Mouse (Mus musculus) forebrain, embryonic 12.5 days (tissue): Measurements from ENCODE around the gene Pole4. TPM values are rescaled to one million over a fixed set of nuclear protein-coding genes. Genes with fewer than 3 reads are reported as not detected.

Experiments
- ATAC-seq: fragments of 200-750 bp; cut with Nextera tagmentation; 2 replicates; pipeline ENCODE4 v1.8.0; 2017; ENCODE audit warnings: moderate TSS enrichment; ENCODE audit not compliant: low FRiP score
- H3K27ac ChIP-seq: fragments of 300-500 bp; sonication (generic); 2 replicates; pipeline ENCODE4 v1.5.1; 2016; ENCODE audit warnings: mild to moderate bottlenecking
- H3K27me3 ChIP-seq: fragments of 300-500 bp; sonication (generic); 2 replicates; pipeline ENCODE4 v1.6.1; 2016; ENCODE audit warnings: mild to moderate bottlenecking
- H3K36me3 ChIP-seq: fragments of 300-500 bp; sonication (generic); replicated peaks from 2 replicates; pipeline ENCODE4 v1.6.1; 2016; ENCODE audit warnings: mild to moderate bottlenecking
- H3K4me1 ChIP-seq: fragments of 300-500 bp; sonication (generic); 2 replicates; pipeline ENCODE4 v1.6.1; 2016
- H3K4me2 ChIP-seq: fragments of 300-500 bp; sonication (generic); 2 replicates; pipeline ENCODE4 v1.6.1; 2016; ENCODE audit warnings: mild to moderate bottlenecking, moderate library complexity
- H3K4me3 ChIP-seq: fragments of 300-500 bp; sonication (generic); replicated peaks from 2 replicates; pipeline ENCODE4 v1.5.1; 2016; ENCODE audit warnings: mild to moderate bottlenecking
- H3K9ac ChIP-seq: fragments of 300-500 bp; sonication (generic); 2 replicates; pipeline ENCODE4 v1.6.1; 2016; ENCODE audit warnings: mild to moderate bottlenecking
- H3K9me3 ChIP-seq: fragments of 300-500 bp; sonication (generic); 2 replicates; pipeline ENCODE4 v1.6.1; 2016
- WGBS: fragments of 180-500 bp; shearing (Covaris S2); methylation state at CpG from one replicate; pipeline ENCODE4 v1.1.7; 2016; 5-methylcytosine and 5-hydroxymethylcytosine counted together
- polyA plus RNA-seq: library from polyadenylated mRNA; unstranded; fragments of >200 nt; fragmentation: Nextera tagmentation; extraction: Ambion mirVana; gene quantifications from 2 replicates; pipeline ENCODE4 v1.2.1, GENCODE M21; 2016

The Pole4 gene
- polyA plus RNA-seq, 1 experiment from 2014 or later = 91.2 TPM

DNA sequence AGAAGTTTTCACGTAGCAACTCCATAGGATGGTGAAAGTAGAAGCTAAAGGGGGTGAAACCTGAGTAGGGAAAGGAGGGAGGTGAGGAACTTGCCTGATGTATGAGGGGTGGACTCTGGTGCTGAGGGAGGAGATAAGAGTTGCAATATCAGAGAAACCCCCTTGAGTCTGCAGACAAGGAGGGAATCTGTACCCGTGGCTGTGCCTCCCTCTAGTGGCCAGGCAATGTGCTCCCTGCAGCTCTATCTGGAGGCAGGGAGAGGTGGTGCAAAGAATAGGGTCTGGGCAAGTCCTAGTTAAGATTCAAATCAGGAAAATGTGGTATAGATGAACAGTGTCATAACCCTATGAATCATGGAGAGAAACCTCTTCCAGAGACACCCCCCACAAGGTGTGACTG, 101.5 kb downstream of the Pole4 start:
- no peak overlapping the region for H3K9ac ChIP-seq
- WGBS = 51% methylated on average over 2 of the region's 2 CpGs
- ATAC-seq = no peak

DNA sequence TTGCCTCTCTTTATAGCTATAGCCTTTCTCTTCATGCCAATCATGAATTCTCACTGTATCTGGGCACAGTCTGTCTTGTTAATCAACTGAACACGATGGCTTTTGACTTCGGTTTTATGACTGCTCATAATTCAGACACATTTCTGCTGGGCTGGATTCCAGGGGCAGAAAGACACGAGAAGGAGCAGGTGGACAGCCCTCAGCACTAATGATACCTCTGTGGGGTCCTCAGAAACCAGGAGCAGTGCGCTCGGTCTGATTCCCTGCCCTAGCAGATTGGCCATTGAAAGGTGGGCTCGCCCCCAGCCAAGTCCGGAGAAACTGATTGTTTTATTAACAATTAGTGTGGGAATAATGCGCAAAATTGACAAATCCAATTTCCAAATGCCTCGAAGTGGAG, 101.9 kb downstream of the Pole4 start:
- Histone ChIP-seq H3K27ac (no peak overlapping the region), H3K36me3 (no peaks in the 10 kb centered on the region), H3K9ac (no peak overlapping the region), H3K9me3 (no peaks in the 10 kb centered on the region), H3K4me1 (0 out of 2 replicates have a peak, but pooled peaks cover 6% of the 10 kb centered on the region), H3K4me2 (no peak overlapping the region), H3K27me3 (peaks cover 3% of the 10 kb centered on the region; the same call in 1 of the 2 replicates), H3K4me3 (no peak overlapping the region)
- no peak for ATAC-seq
- WGBS = 89% methylated on average over 9 of the region's 9 CpGs

More for the DNA sequence above, 101.5 kb downstream of the Pole4 start:
- H3K4me2 ChIP-seq = no peak overlapping the region
- H3K4me1 ChIP-seq = 0 out of 2 replicates have a peak, but pooled peaks cover 6% of the 10 kb centered on the region
- H3K36me3 ChIP-seq = no peaks in the 10 kb centered on the region
- no peaks in the 10 kb centered on the region for H3K9me3 ChIP-seq
- no peak overlapping the region for H3K27ac ChIP-seq
- peaks cover 3% of the 10 kb centered on the region; the same call in 1 of the 2 replicates for H3K27me3 ChIP-seq
- H3K4me3 ChIP-seq = no peak overlapping the region

DNA sequence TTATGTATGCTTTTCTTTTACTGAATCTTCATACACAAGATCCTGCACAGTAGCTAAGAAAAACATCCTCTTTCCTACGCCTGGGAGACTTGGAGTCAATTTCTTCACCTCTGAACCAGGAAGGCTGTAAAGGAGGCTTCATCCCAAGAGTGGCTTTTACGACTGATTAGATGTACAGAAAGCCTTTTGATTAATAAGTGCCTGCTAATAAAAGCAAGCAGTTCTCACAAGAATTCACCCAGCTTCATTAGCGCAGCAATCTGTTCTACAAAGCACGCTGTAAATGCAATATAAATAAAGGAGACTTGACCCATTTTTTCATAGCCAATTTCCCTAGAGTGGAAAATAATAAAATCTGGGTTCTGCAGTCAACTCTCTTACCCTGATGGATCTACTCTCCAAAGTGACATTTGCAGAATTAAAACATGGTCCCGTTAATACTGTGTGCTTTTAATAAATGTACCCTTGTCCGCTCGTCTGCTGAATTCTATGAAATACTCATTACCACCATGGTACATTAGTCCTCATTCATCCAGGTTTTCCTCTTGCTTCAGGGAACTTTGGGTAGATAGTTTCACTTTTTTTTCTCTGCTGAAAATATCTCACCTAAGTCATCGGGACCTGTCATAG, 109.6 kb downstream of the Pole4 start:
- Histone ChIP-seq H3K4me1 (no peaks in the 10 kb centered on the region), H3K27ac (no peak overlapping the region), H3K9me3 (peaks cover 3% of the 10 kb centered on the region; the same call in 1 of the 2 replicates), H3K36me3 (no peaks in the 10 kb centered on the region), H3K4me3 (no peak overlapping the region), H3K27me3 (no peaks in the 10 kb centered on the region; the same call in 1 of the 2 replicates), H3K4me2 (no peak overlapping the region), H3K9ac (no peak overlapping the region)
- 49% methylated on average over 8 of the region's 8 CpGs for WGBS
- no peak for ATAC-seq

DNA sequence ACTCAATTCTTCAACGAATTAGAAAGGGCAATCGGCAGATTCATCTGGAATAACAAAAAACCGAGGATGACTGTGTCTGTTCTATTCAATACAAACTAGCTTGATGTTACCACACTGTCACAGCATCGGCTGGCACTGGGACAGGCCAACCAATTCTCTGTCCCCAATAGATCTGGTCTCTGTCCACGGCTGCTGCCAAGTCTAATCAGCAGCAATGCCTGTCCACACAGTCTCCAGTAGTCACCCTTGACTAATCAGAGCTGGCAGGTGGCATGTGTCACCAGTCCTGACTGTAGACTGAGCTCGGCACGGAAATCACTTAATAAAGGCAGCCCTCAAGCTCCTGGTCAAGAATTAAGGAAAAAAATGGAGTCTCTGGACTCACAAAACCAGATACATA, 115.8 kb downstream of the Pole4 start:
- no peaks in the 10 kb centered on the region for H3K4me1 ChIP-seq
- no peaks in the 10 kb centered on the region; the same call in 1 of the 2 replicates for H3K27me3 ChIP-seq
- H3K4me2 ChIP-seq = no peak overlapping the region
- H3K4me3 ChIP-seq = no peak overlapping the region
- no peak overlapping the region for H3K27ac ChIP-seq
- no peaks in the 10 kb centered on the region for H3K36me3 ChIP-seq
- no peak overlapping the region for H3K9ac ChIP-seq
- no peaks in the 10 kb centered on the region for H3K9me3 ChIP-seq
- ATAC-seq = no peak
- WGBS = 88% methylated on average over 7 of the region's 7 CpGs

DNA sequence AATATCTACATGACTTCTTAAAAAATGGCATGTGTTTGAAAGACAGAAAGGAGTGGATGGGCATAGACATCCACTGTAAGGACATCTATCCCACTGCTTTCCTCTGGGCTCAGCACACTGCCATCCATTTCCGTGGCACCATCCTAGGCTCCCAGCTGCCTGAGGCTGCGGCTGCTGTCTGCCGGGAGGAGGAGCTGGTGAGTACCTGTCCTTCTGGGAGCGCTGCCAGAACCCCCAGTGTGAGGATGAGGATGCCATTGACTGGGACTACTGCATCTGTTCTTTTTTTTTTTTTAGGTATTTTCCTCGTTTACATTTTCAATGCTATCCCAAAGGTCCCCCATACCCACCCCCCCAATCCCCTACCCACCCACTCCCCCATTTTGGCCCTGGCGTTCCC, 119.8 kb downstream of the Pole4 start:
- H3K4me2 ChIP-seq = no peak overlapping the region
- H3K9ac ChIP-seq = no peak overlapping the region
- H3K9me3 ChIP-seq = no peaks in the 10 kb centered on the region
- ATAC-seq = no peak
- WGBS = 66% methylated on average over 6 of the region's 6 CpGs
- H3K27ac ChIP-seq = no peak overlapping the region
- no peaks in the 10 kb centered on the region for H3K4me1 ChIP-seq
- H3K4me3 ChIP-seq = no peak overlapping the region
- no peaks in the 10 kb centered on the region for H3K27me3 ChIP-seq
- H3K36me3 ChIP-seq = no peaks in the 10 kb centered on the region

DNA sequence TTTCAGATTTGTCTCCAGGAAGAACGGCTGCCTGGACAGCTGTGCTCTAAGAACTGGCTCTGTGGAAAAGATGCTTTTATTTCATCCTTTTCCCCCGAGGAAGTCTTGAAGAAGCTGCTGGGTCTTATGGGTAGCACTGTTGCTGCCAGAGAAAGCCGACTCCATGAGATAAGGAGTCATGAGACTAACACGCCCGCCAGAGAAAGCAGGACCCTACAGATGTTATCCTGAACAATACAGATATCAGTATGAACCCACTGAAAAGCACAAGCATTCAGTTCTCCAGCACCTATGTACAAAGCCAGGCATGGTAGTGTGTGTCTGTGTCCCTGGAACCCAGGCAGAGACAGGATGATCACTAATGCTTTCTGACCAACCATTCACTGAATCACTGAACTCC, 129.7 kb downstream of the Pole4 start:
- H3K4me1 ChIP-seq = peaks cover 3% of the 10 kb centered on the region; the same call in 1 of the 2 replicates
- H3K9me3 ChIP-seq = no peaks in the 10 kb centered on the region
- no peak overlapping the region for H3K4me2 ChIP-seq
- no peaks in the 10 kb centered on the region for H3K36me3 ChIP-seq
- H3K4me3 ChIP-seq = no peak overlapping the region
- H3K27ac ChIP-seq = no peak overlapping the region
- H3K9ac ChIP-seq = no peak overlapping the region
- ATAC-seq = no peak
- 92% methylated on average over 5 of the region's 5 CpGs for WGBS
- no peaks in the 10 kb centered on the region for H3K27me3 ChIP-seq

Other genes with a start within 250 kb of the Pole4 start
- 16.4 and 21.5 TPM in 2 replicates for gene Hk2, start 69.1 kb upstream of the Pole4 start, polyA plus RNA-seq
- gene Sema4f, start 234.4 kb upstream of the Pole4 start, polyA plus RNA-seq = 4.6 and 5.9 TPM in 2 replicates
- gene M1ap, start 241.5 kb upstream of the Pole4 start, polyA plus RNA-seq = not detected in 2 replicates